Mouse (Mus musculus) bone marrow macrophage, adult 2 months (primary cell): ENCODE measurements around the gene Ythdc1.

ENCODE experiments used
- CTCF ChIP-seq: IDR thresholded peaks from 2 replicates; pipeline ENCODE4 v1.5.1; 2012; ENCODE audit warnings: low read depth, mild to moderate bottlenecking, low read length, moderate library complexity
- POLR2A ChIP-seq: IDR thresholded peaks from 2 replicates; pipeline ENCODE4 v1.6.1; 2012; ENCODE audit warnings: mild to moderate bottlenecking, low read depth, low read length, borderline replicate concordance

DNA sequence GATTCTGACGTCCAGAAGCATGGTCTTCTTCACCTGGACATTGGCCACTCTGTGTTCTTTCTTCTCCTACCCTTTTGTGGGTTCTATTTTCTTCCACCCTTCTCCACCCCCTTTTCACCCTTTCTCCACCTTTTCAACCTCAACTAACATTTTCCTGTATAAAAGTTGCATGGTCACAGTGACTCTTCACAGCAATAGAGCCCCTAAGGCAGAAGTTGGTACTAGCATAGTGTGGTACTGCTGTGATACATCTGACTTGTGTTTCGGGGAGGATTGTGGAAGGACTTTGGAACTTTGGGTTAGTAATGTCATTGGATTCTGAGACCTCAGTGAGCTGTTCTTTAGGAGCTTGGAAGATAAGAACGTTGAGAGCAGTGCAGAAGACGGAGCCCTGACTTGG is 11.8 kb upstream of the Ythdc1 start:
- TF ChIP-seq CTCF: no peak
- TF ChIP-seq POLR2A: no peak
